Mouse (Mus musculus) CH12.LX (cell line): ENCODE measurements around the gene Atf1.

Experiments
- CTCF ChIP-seq, 2 experiments: IDR thresholded peaks in 1 of 2; conservative IDR thresholded peaks in 1 of 2; 2 replicates each; pipeline ENCODE4 v1.5.1; 2011 to 2012; ENCODE audit warnings: low read depth in 2 of 2, low read length in 2 of 2, improper control_type of control experiment in 1 of 2, inconsistent platforms in 1 of 2, mild to moderate bottlenecking in 1 of 2, moderate library complexity in 1 of 2
- ETS1 ChIP-seq: conservative IDR thresholded peaks from 2 replicates; pipeline ENCODE4 v1.6.1; 2012; ENCODE audit warnings: low read depth, mild to moderate bottlenecking, inconsistent platforms, low read length, improper control_type of control experiment, moderate library complexity
- MAX ChIP-seq: IDR thresholded peaks from 2 replicates; pipeline ENCODE4 v1.6.1; 2011; ENCODE audit warnings: low read length, improper control_type of control experiment
- POLR2A ChIP-seq: IDR thresholded peaks from 2 replicates; pipeline ENCODE4 v1.6.1; 2011; ENCODE audit warnings: low read depth, mild to moderate bottlenecking, improper control_type of control experiment, low read length
- POLR2AphosphoS2 ChIP-seq: IDR thresholded peaks from 2 replicates; pipeline ENCODE4 v1.6.1; 2011; ENCODE audit warnings: low read depth, low read length, improper control_type of control experiment
- SIN3A ChIP-seq: IDR thresholded peaks from 2 replicates; pipeline ENCODE4 v1.6.1; 2012; ENCODE audit warnings: low read length, improper control_type of control experiment, inconsistent platforms

DNA sequence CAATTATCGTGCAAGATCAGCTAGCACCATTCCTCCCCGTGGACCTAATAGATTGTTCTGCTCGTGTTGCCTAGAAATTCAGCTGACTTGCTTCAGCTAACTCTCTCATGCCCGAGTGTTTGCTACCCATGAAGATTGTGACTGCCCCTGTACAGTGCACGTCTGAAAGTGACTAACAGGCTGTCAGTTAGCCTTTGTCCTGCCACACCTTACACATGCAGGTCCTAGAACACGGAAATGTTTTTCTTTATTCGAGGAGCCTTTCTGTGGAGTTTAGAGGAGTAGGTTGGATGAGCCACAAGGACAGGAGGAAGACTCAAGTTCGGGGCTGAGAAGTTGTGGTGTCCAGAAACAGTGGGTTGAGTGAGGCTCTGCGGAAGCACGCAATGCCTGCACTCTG, 44.1 kb upstream of the Atf1 start:
- TF ChIP-seq SIN3A (no peak), MAX (no peak), CTCF (conservative IDR thresholded peaks at IDR 0.05 in 1 of 2, IDR thresholded peaks at IDR 0.05 in 1 of 2; ENCODE audit: low read depth in 2 of 2, low read length in 2 of 2) (no peak), ETS1 (no peak), POLR2AphosphoS2 (no peak), POLR2A (no peak)
